Mouse (Mus musculus) mouse trophoblast stem cell (cell line): ENCODE results near the gene Rftn1.

Source experiments
- in situ Hi-C, 2 experiments: fragments of 300-500 bp; cut with MseI, MboI; formaldehyde crosslinking; loops; 2 replicates in 1 of 2; 3 replicates in 1 of 2; pipeline ENCODE4 v1.15.1; 2025

Rftn1 gene

GRCm38 (mm10) chr17:50201828-50202445 is 11.5 kb upstream of the Rftn1 start:
- in situ Hi-C loops: no loop called here

- in situ Hi-C loops: no loop called here
Measured at GRCm38 (mm10) chr17:50199075-50199850, 8.8 kb upstream of the Rftn1 start.

- in situ Hi-C loops: no loop called here
Measured at GRCm38 (mm10) chr17:50197572-50197971, 7.1 kb upstream of the Rftn1 start.

GRCm38 (mm10) chr17:50196005-50196672 is 5.7 kb upstream of the Rftn1 start:
- in situ Hi-C loops: no loop called here

- in situ Hi-C loops: no loop called here
Measured at GRCm38 (mm10) chr17:50195399-50195798, 4.9 kb upstream of the Rftn1 start.

- in situ Hi-C loops: no loop called here
Measured at GRCm38 (mm10) chr17:50194541-50194940, 4.1 kb upstream of the Rftn1 start.

GRCm38 (mm10) chr17:50193653-50194052 is 3.2 kb upstream of the Rftn1 start:
- in situ Hi-C loops: no loop called here

GRCm38 (mm10) chr17:50192376-50192940 is 2.0 kb upstream of the Rftn1 start:
- in situ Hi-C loops: no loop called here

- in situ Hi-C loops: no loop called here
Measured at GRCm38 (mm10) chr17:50191318-50191957, 964 bp upstream of the Rftn1 start.

GRCm38 (mm10) chr17:50189381-50190012 is 977 bp downstream of the Rftn1 start:
- in situ Hi-C loops: no loop called here

GRCm38 (mm10) chr17:50188662-50189345 is 1.7 kb downstream of the Rftn1 start:
- in situ Hi-C loops: no loop called here

- in situ Hi-C loops: no loop called here
Measured at GRCm38 (mm10) chr17:50185616-50186015, 4.9 kb downstream of the Rftn1 start.

- in situ Hi-C loops: no loop called here
Measured at GRCm38 (mm10) chr17:50185083-50185482, 5.4 kb downstream of the Rftn1 start.

GRCm38 (mm10) chr17:50184217-50185038 is 6.0 kb downstream of the Rftn1 start:
- in situ Hi-C loops: no loop called here

- in situ Hi-C loops: no loop called here
Measured at GRCm38 (mm10) chr17:50183300-50183699, 7.2 kb downstream of the Rftn1 start.

GRCm38 (mm10) chr17:50182542-50182951 is 7.9 kb downstream of the Rftn1 start:
- in situ Hi-C loops: no loop called here

GRCm38 (mm10) chr17:50180899-50181570 is 9.4 kb downstream of the Rftn1 start:
- in situ Hi-C loops: no loop called here

- in situ Hi-C loops: no loop called here
Measured at GRCm38 (mm10) chr17:50173776-50174175, 16.7 kb downstream of the Rftn1 start.

- in situ Hi-C loops: no loop called here
Measured at GRCm38 (mm10) chr17:50173368-50173767, 17.1 kb downstream of the Rftn1 start.
